Mouse (Mus musculus) lung, embryonic 15.5 days (tissue): Measurements from ENCODE around the gene Cd207. TPM values are rescaled to one million over a fixed set of nuclear protein-coding genes. Genes with fewer than 3 reads are reported as not detected.

ENCODE experiments used
- ATAC-seq: fragments of 200-750 bp; cut with Nextera tagmentation; 2 replicates; pipeline ENCODE4 v1.8.0; 2017; ENCODE audit warnings: moderate number of reproducible peaks, borderline replicate concordance; ENCODE audit not compliant: low FRiP score, low TSS enrichment; ENCODE audit errors: extremely low read depth
- H3K27ac ChIP-seq: fragments of 300-500 bp; sonication (generic); 2 replicates; pipeline ENCODE4 v1.5.1; 2015; ENCODE audit warnings: moderate library complexity, mild to moderate bottlenecking, inconsistent platforms
- H3K27me3 ChIP-seq: fragments of 300-500 bp; sonication (generic); 2 replicates; pipeline ENCODE4 v1.6.1; 2015; ENCODE audit warnings: inconsistent platforms
- H3K36me3 ChIP-seq: fragments of 300-500 bp; sonication (generic); 2 replicates; pipeline ENCODE4 v1.6.1; 2015; ENCODE audit warnings: inconsistent platforms
- H3K4me1 ChIP-seq: fragments of 300-500 bp; sonication (generic); 2 replicates; pipeline ENCODE4 v1.6.1; 2015; ENCODE audit warnings: inconsistent platforms
- H3K4me2 ChIP-seq: fragments of 300-500 bp; sonication (generic); 2 replicates; pipeline ENCODE4 v1.6.1; 2015; ENCODE audit warnings: inconsistent platforms, mild to moderate bottlenecking, moderate library complexity
- H3K4me3 ChIP-seq: fragments of 300-500 bp; sonication (generic); 2 replicates; pipeline ENCODE4 v1.5.1; 2015; ENCODE audit warnings: mild to moderate bottlenecking, inconsistent platforms
- H3K9ac ChIP-seq: fragments of 300-500 bp; sonication (generic); 2 replicates; pipeline ENCODE4 v1.6.1; 2015; ENCODE audit warnings: inconsistent platforms
- H3K9me3 ChIP-seq: fragments of 300-500 bp; sonication (generic); 2 replicates; pipeline ENCODE4 v1.6.1; 2016; ENCODE audit warnings: inconsistent platforms
- WGBS: fragments of 180-500 bp; shearing (Covaris S2); methylation state at CpG from one replicate; pipeline ENCODE4 v1.1.7; 2015; 5-methylcytosine and 5-hydroxymethylcytosine counted together
- polyA plus RNA-seq: library from polyadenylated mRNA; unstranded; fragments of >200 nt; fragmentation: Nextera tagmentation; extraction: Ambion mirVana; gene quantifications from 2 replicates; pipeline ENCODE4 v1.2.1, GENCODE M21; 2015

Cd207 gene
- polyA plus RNA-seq, 1 experiment from 2014 or later = not detected

DNA sequence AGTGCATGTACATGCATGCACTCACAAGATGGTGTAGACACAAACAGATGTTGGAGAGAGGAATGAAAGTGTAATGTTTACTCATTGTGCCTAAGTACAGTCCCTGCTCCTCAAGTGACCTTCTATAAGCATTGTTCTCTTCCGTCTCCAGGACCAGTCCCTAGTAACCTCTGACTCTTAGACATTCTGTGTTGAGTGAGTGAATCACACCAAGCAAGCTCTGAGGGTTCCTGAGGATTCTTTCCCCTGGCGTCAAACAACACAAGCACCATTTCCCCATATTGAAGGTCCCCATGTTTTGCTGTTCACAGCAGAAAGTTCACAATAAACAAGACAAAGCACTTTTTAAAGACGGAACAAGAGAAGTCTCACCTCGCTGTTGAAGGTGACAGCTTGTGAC, 45.8 kb downstream of the Cd207 start:
- 50% methylated on average over 4 of the region's 4 CpGs for WGBS
- Histone ChIP-seq H3K9ac (no peak overlapping the region), H3K4me1 (no peaks in the 10 kb centered on the region), H3K4me3 (no peak overlapping the region), H3K27me3 (no peaks in the 10 kb centered on the region; the same call in 1 of the 2 replicates), H3K9me3 (no peaks in the 10 kb centered on the region), H3K4me2 (no peak overlapping the region), H3K27ac (no peak overlapping the region), H3K36me3 (no peaks in the 10 kb centered on the region)
- no peak for ATAC-seq

- Histone ChIP-seq H3K36me3 (no peaks in the 10 kb centered on the region), H3K4me1 (no peaks in the 10 kb centered on the region), H3K4me3 (no peak overlapping the region), H3K4me2 (no peak overlapping the region), H3K27me3 (no peaks in the 10 kb centered on the region; the same call in 1 of the 2 replicates), H3K9me3 (no peaks in the 10 kb centered on the region), H3K9ac (no peak overlapping the region), H3K27ac (no peak overlapping the region)
- 60% methylated on average over 17 of the region's 17 CpGs for WGBS
- no peak for ATAC-seq
These were observed 50.9 kb downstream of the Cd207 start for GRCm38 (mm10) chr6:83626781-83627180.

Other genes starting within 250 kb of the Cd207 start
- 36.1 and 37.1 TPM in 2 replicates for gene Tet3, start 218.8 kb downstream of the Cd207 start, polyA plus RNA-seq
- gene Dguok, start 170.9 kb downstream of the Cd207 start, polyA plus RNA-seq = 78.5 and 80.3 TPM in 2 replicates
- 172 and 210 TPM in 2 replicates for gene Actg2, start 141.6 kb downstream of the Cd207 start, polyA plus RNA-seq
- 21.0 and 23.3 TPM in 2 replicates for gene Stambp, start 105.1 kb downstream of the Cd207 start, polyA plus RNA-seq
- not detected in 2 replicates for gene Clec4f, start 21.7 kb downstream of the Cd207 start, polyA plus RNA-seq
- not detected in 2 replicates for gene Vax2, start 33.4 kb upstream of the Cd207 start, polyA plus RNA-seq
- 0.35 and 0.45 TPM in 2 replicates for gene Atp6v1b1, start 65.1 kb upstream of the Cd207 start, polyA plus RNA-seq
- not detected in 2 replicates for gene Ankrd53, start 84.8 kb upstream of the Cd207 start, polyA plus RNA-seq
- 89.1 and 92.7 TPM in 2 replicates for gene Tex261, start 98.0 kb upstream of the Cd207 start, polyA plus RNA-seq
- gene Nagk, start 117.1 kb upstream of the Cd207 start, polyA plus RNA-seq = 55.5 and 59.1 TPM in 2 replicates
- gene Paip2b, start 153.9 kb upstream of the Cd207 start, polyA plus RNA-seq = 20.0 and 21.0 TPM in 2 replicates
- gene Zfp638, start 189.3 kb upstream of the Cd207 start, polyA plus RNA-seq = 57.7 and 59.1 TPM in 2 replicates